Mouse (Mus musculus): ENCODE measurements around the gene Yap1.

Yap1 gene

DNA sequence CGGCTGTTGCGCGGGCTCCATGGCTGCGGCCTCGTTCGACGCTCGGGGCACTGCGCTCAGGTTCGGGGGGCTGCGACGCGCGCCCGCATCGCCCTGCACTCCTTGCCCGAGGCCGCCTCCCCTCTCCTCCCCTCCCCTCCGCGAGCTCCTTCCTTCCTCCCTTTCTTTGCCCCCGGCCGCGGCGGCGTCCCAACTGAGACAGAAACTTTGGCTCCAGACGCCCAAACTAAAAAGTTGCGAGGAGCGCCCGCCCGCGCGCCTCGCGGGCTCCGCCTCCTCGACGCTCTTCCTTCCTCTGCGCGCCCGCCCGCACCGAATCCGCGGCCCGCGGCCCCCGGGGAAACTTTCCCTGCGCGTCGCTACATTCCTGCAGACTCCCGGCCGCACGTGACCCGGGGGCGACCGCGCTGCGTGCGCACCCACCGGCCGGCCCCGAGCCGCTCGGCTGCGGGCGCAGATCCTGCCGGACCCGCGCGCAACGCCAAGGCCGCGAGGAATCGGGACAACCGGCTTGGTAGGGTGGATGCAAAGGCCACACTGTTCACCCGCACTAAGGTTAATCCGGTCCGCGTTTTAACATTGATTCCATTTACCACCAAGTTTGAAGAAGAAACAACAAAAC lies at the start of gene Yap1:
TSS of gene Yap1 (minus strand) at position 227 of the 622 bp plus-strand sequence.
- DNase-seq: peak; percentile 90 to 92

DNA sequence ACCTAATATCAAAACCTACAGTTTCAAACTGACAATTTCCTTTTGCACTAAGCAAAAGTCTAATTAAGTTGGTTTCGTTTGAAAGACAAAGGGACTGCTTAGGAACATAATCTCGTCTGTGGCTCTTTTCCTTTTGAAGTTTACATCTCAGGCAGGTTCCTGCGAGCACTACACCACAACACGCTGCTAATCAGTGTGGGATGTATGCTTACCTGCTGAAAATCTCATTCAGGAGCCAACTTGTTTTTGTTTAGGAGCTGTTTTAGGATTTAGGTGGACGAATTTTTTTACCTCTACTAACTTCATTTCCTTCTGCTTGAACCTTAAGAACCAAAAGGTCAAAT lies 38.6 kb upstream of the Yap1 start:
- no peak for DNase-seq

DNA sequence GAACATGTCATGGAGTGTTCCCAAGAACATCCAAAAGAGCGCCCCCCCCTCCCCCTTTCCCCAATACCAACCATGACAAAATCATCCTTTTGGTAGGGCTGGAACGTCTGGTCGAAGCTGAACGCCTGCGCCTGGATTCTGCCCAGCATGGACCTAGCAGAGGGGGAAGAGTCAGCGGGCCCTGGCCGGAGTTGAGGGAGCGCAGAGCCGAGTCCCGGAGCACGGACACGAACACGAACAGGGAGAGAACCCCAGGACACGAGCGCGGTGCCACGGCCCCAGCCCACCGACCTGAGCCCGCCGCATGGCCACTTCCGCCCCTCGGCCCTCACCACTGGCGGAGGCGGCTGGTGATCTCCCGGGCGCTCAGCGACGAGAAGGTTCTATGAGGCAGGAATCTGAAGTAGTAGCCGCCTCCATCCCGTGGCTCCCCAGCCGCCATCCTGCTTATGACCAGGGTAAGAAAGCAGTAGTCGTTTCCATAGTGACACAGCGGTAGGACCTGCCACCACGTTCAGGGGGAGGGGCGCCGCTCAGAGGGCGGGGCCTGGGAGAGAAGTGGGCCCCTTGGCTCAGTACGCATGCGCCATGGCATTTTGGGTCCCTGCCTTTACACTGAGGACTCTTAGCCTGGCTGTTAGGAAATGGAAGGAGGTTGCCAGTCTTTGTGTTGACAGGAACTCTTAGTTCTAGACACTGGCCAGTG lies 38.1 kb upstream of the Yap1 start, which contains the start of gene Cfap300:
TSS of gene Cfap300 (minus strand) at position 486 of the 706 bp plus-strand sequence.
- DNase-seq: peak; percentile 95 to 98

DNA sequence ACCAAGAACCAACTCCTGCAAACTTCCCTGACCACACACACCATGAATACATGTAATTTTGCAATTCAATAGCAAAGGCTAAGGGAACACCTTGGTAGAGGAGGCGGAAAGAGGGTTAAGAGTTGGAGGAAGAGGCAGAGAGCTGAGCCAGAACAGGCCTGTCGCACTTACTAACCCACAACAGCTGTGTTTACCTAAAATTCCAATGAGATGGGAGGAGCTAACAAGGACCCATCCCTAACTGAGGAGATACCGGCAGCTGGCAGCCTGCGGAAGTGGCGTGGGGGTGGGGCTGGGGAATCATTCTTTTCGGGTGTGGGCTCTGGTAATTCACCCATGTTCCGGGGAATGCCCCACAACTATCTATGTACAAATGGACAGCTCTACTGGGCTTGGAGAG lies 31.1 kb upstream of the Yap1 start:
- peak; percentile 33 to 52 for DNase-seq

DNA sequence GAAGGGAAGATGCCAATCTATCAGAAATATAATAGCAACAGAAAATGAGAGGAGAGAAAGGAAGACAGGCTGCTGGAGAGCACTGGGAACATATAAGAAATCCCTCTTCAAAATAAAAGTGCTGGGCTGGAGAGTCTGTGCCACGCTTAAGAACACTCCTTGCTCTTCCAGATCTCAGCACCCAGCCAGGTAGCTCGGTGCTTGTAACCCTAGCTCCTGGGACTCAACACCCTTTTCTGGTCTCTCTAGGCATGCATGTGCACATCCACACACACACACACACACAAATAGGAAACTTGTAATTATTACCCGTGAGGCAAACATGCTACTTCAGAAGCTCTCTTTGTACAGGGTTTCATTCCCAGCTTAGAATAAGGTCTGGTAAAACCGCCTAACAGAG lies 30.7 kb upstream of the Yap1 start:
- no peak for DNase-seq

DNA sequence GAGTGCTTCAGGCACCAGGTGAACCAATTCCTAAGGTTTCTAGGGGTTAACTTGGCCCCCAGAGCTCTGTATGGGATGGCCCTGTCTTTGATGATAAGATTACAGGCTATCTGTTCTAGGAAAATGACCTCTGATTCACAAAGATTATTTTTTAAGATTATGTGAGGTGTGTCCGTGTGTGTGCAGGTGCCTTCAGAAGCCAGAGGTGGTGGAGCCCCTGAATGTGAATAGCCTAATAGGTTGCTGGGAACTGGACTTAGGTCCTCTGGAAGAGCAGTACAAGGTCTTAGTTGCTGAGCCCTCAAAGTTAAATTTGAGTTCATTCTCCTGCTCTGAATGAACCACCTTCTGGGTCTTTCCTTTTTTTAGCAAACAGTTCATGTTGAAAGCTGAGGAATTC lies 29.7 kb upstream of the Yap1 start:
- DNase-seq: no peak

DNA sequence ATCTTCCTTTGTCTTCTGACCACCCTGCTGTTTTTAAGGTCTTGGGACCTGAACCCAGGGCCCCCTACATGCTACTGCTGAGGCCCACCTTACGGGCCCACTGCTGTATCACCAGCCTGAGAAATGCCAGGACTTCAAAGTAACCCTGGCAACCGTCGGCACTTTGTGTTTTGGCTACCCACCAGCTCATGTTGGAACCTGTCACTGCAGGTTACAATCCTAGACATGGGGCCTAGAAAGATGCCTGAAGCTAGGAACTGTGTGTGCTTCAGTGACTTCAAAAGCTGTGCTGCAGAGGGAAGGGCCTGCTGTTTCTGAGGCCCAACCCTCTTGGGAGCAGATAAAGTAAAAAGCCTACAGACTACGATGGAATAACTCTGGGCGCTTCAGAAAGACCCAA lies 28.5 kb upstream of the Yap1 start:
- DNase-seq: no peak

DNA sequence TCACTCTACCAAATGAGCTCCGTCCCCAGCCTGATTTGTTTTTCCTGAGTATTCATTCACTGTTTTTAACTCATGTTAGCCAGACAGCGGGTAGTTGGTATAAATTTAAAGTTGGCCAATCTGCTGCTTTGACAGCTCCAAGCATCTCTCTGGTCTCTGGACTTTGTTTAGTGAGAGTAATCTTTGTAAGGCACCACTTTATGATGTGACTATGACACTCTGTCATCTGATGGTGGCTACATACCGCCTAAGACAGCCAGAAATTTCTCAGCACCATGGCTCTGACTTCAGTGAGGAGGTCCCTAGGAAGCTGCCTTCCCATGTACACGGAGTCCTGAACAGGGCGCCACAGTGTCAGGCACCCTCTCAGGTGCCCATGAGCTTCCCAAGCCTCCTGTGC lies 14.2 kb upstream of the Yap1 start:
- DNase-seq: no peak

DNA sequence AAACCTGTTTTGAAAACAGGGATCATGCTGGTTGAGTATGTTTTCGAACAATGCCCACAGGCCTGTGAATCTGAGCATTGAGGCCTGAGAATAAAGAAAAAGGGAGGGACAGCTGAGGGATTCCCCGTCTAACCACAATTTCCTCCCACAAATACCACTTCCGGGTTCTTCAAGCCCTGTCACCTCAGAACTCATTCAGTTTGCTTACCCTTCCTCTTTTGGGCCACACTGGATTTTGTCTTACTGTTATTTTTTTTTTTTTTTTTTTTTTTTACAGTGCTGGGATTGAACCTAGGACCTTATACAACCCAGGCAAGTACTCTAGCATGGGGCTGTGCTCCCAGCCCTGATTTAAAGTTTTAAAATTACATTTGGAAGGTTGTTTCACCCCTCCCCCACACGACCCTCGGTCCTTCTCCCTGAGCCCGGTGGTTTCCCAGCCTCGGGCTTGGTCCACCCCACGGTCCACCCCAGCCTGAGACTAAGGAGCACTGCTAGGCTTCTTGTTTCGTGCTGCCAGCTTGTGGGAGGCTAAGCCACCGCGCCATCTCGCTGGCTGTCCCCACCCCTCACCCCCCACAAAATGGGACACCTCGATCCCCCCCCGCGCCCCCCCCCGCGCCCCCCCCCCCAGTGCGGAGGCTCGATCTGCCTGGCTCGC lies 13.0 kb upstream of the Yap1 start:
- peak in 1 of 2 experiments; percentile 22 for DNase-seq

DNA sequence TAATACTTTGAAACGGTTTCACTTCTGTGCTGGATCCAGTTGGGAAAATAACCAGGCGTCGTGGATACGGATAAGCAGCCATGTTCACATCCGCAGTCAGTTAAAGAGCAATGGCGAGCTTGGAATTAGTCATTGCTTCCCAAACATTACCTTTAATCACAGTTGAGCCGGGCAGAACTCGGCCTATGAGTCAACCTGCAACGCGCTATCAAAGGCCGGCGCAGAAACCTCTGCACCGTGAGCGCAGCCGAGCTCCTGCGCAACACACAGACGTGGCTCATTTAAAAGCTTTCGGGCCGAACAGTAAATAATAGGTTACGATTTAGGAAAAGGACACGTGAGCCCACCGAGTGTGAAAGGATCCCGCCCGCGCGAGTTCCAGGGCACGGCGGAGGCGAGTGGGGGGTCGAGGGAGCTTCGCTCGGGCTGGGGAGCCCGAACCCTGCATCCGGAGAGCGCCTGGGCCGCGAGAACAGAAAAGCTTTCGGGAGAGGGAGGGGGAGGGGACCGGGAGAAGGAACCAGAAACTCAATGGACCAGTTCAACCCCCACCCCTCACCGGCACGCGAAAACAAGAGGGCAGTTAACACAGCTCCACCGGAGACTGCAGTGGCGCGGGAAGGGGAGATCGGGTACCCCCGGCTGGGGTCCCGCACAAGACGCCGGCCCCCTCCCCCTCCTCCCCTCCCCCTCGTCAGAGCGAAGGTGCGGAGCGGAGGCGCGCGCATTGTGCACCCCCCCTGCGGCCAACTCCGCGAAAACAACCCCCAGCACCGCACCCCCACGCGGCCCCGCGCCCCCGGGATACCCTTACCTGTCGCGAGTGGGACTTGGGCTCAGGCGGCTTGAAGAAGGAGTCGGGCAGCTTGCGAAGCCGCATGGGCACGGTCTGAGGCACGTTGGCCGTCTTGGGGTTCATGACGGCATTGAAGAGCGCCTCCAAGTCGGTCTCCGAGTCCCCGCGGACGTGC lies 810 bp downstream of the Yap1 start:
- DNase-seq: peak; percentile 66 to 69

DNA sequence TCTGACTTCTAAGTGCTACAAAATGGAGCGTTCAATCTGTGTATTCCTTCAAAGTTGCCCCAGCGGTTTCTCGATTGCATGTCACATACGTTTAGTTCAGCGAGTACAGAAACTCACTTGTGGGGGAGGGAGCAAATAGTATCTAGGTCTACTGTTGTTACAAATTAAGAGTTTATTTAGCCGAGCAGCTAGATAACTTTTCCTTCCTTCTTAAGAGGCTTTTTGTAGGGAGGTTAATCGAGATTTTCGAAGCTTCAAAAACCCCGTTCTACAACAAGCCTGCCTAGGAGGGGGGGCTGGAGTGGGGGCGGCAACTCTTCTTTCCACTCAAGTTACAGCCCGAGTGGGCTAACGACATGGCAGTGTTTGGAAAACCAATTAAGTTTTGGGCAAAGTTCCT lies 1.6 kb downstream of the Yap1 start:
- no peak for DNase-seq

DNA sequence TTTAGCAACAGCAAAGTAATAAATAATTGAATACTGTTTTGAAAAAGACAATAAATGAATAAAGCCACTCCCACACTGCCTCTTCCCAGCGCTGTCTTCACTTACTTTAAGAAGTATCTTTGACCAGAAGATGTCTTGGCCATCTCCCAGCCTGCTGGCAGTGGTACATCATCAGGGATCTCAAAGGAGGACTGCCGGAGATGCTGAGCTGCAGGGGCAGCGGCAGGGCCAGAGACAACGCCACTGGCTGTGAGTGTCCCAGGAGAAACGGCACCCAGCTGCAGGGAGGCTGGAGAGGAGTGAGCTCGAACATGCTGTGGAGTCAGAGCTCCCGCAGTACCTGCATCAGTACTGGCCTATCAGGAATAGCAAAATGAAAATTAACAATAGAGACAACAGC lies 3.0 kb downstream of the Yap1 start:
- DNase-seq: no peak

DNA sequence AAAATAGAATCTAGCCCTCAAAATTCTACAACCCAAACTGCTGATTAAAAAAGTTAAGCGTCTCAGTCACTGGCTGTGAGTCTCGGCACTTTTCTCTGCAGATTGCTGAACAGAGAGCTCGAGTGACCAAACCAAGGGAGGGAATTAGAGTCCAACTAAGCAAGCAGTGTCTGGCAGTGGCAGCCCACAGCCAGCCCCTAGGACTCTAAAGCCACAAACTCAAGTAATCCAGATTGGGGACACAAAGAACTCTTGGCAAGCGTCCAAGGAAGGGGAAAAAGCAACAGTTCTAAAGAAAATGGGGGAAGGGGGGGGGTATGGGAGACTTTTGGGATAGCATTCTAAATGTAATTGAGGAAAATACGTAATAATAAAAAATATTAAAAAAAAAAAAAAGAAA lies 10.1 kb downstream of the Yap1 start:
- DNase-seq: no peak

DNA sequence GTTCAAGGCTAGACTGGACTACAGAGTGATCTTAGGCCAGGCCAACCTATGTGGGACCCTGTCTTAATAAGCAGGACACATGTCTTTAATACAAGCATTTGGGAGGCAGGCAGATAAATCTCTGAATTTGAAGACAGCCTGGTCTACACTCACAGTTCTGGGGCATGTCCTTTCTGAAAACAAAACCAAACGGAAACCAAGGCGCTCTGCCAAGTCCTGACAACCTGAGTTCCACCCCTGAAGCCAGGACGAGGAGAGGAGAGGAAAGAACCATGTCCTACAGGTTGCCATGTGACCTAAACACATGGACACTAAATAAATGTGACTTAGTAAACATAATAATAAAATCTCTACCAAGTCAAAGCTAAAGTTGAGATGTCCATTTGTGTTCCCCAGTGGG lies 11.7 kb downstream of the Yap1 start:
- DNase-seq: peak; percentile 31 to 49

DNA sequence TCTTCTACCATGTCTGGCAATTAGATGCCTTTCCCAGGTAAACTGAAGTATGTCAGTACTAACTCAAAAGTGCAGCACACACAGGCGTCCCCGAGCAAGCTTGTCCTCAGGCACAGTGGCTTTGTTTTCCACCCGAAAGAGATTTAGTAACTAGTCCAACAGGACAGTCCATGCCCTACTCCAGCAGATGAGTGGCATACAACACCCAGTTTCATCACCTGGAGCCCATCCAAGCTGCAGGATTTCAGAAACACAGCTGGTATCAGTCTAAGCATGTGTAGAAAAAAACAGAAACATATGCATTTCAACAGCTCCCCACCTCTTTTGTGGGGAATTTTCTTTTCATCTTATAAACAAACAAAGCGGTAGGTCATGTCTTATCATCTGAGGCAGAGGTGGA lies 13.5 kb downstream of the Yap1 start:
- peak in 1 of 2 experiments; percentile 18 for DNase-seq

DNA sequence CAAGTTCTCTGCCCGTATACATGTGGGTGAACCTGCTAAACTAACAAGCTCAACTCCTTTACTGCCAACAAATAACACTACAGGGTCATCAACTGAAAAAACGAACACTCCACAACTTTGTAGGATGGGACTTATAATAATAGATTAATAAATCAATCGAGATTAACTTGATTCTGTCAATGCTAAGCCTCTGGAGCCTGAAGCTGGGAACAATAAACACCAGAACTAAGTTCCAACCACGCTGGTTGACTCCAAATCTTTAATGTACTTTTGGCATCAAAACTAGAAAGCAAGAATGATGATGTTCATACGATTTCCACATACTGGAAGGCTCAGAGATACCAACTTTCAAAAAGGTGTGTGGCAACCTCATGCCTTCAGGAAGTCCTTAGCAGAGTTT lies 17.3 kb downstream of the Yap1 start:
- no peak for DNase-seq

DNA sequence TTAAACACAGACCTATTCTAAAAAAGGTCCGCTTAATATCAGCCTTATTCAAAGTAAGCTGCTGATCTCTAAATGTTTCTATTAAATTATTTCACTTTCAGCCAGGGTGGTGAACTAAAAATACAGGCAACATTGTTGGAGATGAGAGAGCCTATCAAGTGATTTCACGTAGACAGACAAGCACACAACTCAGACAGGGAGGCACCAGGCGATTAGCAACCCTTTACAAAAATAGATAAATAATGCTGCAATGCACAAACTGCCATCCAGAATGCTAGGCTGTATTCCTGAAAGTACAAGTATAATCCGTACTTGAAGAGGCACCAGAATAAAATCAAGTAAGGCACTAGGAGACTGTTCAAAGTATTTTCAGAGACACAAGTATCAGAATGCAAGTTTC lies 20.1 kb downstream of the Yap1 start:
- DNase-seq: no peak

DNA sequence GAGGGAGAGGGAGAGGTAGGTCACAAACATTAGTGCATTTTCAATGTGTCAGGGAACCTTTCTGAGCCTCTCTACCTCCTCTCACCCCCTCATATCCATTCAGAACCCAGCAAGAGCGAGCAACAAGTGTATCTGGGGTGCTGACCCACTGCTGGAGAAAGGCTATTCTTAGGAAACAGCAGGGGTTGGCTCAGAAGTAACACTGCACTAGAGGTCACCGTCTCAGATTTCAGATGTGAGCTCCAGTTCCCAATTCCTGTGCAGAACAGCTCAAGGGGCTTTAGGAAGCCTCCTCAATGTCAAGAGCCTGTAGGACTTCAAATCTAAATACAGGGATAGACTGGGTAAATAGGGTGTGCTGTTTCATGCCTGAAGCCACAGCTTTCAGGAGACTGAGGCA lies 20.7 kb downstream of the Yap1 start:
- DNase-seq: no peak

DNA sequence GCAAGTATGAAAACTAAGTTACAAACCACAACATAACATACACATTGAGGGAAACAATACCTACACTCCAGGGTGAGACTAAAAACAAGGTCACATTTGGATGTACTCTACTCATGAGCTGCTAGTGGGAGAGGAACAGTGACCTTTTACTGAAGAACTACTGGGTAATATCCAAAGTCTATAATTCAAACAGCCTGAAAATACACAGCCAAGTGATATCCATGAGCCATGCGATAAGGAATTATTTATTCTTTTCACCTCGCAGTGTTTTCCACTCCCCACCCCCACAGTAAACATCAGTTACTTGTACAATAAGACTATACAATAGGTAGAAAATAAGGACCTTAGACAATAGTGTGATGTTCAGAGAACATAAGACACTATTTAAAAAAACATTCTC lies 24.2 kb downstream of the Yap1 start:
- no peak for DNase-seq

DNA sequence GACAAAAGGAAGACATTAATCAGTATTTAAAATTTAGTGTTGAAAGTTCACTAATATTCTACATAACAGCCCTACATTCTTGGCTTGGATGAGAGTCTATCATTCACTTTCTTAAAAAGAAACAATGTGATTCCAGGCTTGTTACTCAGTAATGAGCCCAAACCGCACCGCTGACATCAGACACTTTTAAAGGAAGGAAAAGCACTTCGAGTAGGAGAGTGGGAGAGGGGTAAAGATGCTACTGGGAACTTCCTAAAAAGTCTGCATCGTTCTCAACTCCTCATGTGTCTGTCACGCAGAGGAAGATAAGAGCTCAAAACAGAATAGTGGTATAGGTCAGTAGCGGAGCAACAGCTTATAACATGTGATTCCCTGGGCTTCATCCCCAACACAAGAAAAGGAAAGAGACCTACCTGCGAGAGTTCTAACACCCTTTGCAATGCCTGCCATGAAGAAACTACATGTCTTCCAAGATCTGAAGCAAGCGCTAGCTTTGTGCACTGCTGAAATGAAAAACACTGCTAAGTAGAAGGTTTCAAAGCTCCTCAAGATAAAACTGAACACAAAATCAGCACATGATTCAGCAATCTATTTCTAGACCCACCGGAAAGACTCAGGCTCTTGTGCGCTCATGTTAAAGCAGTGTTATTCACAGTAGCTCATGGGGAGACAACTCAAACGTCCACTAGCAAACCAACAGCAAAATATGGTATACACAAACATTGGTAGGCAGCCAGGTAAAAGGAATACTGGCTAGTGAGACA lies 25.1 kb downstream of the Yap1 start:
- DNase-seq: no peak

DNA sequence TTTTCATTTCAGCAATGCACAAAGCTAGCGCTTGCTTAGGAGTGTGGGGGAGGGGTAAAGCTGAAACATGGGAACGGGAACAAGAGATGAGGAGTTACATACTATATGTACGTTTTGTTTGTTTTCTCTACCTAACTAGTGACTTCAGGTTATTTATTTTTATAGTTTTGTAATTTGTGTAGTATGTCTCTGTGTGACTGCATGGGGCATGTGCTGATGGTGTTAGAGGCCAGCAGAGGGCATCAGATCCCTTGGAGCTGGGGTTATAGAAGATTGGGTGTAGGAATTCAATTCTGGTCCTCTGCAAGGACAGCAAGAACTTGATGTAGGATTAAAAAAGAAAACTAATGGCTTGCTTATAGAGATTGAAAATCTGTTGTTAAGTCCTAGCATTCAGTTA lies 25.9 kb downstream of the Yap1 start:
- no peak for DNase-seq

DNA sequence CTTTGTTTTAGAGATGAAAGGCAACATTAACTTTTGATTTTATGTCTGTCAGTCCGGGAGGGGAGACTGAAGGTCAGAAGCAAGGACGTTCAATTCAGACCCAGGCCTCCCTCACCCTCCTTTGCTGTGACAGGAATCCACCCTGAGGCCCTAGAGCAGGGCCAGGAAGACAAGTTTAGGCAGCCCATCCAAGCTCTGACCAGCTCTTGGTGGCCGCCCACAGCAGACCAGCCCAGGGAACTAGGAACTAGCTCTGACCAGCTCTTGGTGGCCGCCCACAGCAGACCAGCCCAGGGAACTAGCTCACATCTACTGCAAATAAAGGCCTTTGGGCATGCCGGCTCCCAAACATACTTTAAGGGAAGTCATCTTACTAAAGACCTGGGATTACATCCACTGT lies 26.8 kb downstream of the Yap1 start:
- no peak for DNase-seq

Measured in lung, adult 18-20 months (tissue).